Mouse (Mus musculus) adrenal gland, postnatal 4 days (tissue): Measurements from ENCODE around the gene Urad. TPM values are rescaled to one million over a fixed set of nuclear protein-coding genes. Genes with fewer than 3 reads are reported as not detected.

ENCODE experiments used
- DNase-seq, 2 experiments: peaks; one replicate each; pipeline ENCODE4 v3.0.0; 2021 to 2022; ENCODE audit warnings: low spot score in 2 of 2, mixed read lengths in 2 of 2
- total RNA-seq, 2 experiments: library from RNA; stranded (reverse); gene quantifications; 2 replicates each; pipeline ENCODE4 v1.2.3; 2021

Urad gene
- total RNA-seq, 2 experiments from 2014 or later = 1.1 to 7.2 TPM

GRCm38 (mm10) chr5:147325931-147326330 lies 3.7 kb upstream of the Urad start:
- DNase-seq = no peak

DNA sequence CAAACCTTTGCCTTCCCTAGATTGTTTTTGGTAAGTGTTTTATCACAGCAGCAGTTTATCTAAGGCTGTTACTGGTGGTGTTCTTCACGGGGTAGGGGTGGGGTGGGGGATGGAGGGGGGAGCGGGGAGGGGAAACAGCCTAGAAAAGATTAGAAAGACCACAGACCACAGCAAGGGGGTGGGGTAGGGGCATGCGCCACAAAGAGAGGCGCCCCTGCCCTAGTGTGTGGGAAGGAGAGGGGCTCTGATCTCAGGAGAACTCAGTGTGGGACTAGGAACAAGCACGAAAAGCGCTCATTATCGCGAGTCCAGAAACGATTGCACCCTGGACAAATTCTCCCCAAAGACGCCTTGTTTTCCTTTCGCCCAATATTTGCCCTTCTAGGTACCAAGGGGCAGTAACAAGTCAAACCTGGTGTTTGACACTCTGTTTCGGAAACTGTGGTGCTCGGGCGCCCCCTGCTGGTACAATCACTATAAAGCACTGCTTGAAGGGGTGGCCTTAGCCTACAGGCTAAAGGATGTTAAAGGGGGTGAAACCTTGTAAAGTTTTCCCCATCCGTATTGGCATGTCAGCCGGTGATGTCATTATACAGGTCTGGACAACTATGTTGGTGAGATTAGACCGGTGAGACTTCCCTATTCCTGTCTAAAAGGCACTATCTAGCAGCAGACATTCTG lies 1.1 kb upstream of the Urad start:
- peak; percentile 49 to 55 for DNase-seq

- no peak for DNase-seq
Measured at GRCm38 (mm10) chr5:147319653-147320052, 2.6 kb downstream of the Urad start.

- DNase-seq = no peak
Measured at GRCm38 (mm10) chr5:147317991-147318390, 4.2 kb downstream of the Urad start.

GRCm38 (mm10) chr5:147317321-147317720 lies 4.9 kb downstream of the Urad start:
- DNase-seq = no peak

DNA sequence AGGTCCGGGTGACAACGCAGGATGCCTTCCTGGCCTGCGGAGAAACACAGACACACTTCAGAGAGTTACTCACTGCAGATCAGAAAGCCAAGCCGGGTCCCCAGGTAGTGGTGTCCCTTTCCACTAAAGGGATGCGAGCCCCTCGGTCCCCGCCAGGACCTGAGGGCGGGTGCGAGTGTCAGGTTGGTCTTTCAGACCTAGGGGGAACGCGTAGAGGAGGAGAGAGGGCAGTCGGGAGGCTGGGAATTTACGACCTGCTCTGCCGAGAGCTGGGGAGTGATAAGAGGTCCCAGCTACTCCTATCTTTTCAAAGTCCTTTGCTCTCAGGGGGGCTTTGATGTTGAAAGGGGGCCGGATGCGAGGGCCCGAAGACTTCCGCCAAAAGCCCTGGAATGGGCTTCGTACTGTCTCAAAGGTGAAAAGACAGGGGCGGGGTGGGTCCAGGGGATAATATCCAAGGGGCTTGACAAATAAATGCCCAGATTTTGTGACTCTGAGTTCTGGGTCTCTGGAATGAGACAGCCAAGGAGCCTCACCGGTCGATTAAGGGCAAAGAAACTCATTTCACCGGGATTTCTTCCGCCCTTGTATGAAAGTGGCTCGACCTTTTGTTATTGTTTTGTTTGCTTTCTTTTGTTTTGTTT lies 6.7 kb downstream of the Urad start:
- no peak for DNase-seq

- DNase-seq = no peak
Measured at GRCm38 (mm10) chr5:147314646-147315431, 7.4 kb downstream of the Urad start.

- no peak for DNase-seq
Measured at GRCm38 (mm10) chr5:147312830-147313685, 9.2 kb downstream of the Urad start.

GRCm38 (mm10) chr5:147309786-147310185 lies 12.5 kb downstream of the Urad start:
- no peak for DNase-seq

DNA sequence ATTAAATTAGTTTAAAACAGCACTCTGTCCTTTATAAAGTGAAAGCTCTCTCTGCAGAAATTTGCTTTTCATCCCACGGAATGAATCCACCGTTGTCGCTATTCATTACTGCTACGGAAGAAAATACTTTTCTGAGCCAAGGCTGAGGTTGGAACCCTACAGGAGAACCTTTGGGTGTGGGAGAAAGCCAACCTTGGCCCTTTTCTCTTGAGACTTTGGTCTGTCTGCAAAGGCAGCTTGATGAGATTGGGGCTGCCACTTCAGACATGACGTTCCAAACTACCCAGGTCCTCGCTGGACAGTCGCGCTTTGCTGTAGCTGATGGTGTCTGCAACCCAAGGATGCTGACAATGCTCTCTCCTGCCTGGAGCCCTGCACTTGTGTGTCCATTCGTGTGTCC lies 13.8 kb downstream of the Urad start:
- no peak for DNase-seq

GRCm38 (mm10) chr5:147307398-147307785 lies 14.8 kb downstream of the Urad start:
- no peak for DNase-seq

DNA sequence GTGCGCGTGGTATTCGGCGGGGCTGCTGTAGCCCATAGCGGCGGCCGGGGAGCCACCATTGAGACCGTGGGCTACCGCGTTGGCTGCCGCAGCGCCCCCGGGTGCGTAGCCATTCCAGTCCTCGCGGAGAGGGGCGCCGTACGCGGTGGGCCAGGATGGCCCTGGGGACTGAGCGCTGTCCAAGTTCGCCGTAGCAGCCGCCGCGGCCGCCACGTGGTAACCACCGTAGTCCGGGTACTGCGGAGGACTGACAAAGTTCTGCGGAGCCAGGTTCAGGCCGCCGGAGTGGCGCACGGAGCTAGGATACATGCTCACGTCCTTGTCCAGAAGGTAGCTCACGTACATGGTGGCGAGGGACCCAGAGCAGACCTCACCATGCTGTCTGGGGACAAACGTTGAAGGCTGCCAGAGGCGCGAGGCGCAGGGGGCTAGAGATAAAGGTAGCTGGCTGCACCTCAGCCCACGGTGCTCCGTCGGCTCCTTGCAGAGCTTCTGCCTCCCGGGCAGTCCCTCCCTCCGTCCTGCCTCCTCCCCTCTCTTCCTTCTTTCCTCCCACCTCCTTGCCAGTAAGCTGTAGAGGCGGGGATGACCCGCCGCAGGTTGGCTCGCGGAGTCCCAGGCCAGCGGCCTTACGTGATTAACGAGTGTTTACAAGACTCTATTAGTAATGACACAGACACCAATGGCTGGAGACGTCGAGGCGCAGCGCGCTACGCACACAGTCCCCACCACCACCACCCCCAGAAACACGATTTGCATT lies 15.4 kb downstream of the Urad start, which contains the start of gene Cdx2:
Cdx2 (minus strand) TSS at position 633 of the 760 bp plus-strand sequence.
- no peak for DNase-seq

DNA sequence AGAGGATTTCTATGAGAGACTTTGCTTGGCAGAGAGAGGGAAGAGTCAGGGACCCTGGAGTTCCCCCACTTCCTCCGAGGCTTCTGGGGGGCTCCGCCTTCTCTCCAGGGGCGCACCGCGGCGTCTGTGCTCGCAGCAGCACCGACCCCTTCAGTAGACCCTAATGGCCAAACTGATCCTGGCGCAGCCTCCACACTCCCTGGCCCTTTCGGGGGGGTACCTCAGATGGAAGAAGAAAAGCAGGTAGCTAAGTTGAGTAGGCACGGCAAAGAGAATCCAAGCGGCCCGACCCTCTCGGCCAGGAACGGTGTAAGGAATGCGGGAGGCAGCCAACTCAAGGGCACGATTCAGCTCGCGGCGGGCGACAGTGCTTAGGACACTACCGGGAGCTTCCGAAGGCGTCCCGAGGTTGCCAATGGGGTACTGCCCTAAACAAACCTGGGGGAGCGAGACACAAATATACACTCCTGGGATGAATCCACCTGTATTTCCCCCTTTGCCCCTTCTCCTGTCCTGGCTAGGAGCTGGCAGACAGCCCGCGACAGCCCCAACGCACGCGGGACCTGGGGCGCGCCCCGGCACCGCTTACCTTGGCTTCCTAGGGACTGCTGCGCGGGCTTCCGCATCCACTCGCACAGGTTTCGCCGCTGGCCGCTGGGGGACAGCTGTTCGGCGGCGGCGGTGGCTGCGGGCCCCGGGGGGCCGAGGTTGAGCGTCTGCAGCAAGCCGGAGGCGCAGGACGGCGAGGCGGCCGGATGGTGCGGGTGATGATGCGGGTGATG lies 16.2 kb downstream of the Urad start:
- no peak for DNase-seq

- DNase-seq = no peak
Measured at GRCm38 (mm10) chr5:147305166-147305565, 17.1 kb downstream of the Urad start.

GRCm38 (mm10) chr5:147304276-147305155 lies 17.7 kb downstream of the Urad start:
- no peak for DNase-seq

- no peak for DNase-seq
Measured at GRCm38 (mm10) chr5:147302746-147303400, 19.4 kb downstream of the Urad start.

- DNase-seq = no peak
Measured at GRCm38 (mm10) chr5:147302141-147302540, 20.1 kb downstream of the Urad start.

GRCm38 (mm10) chr5:147301781-147302070 lies 20.5 kb downstream of the Urad start:
- no peak for DNase-seq
